8 mouse cellular contexts compared by ENCODE assay signal in genomic region chr19:25237492-25238040, GRCm38 (mm10). TPM values are rescaled to one million over a fixed set of nuclear protein-coding genes. Genes with fewer than 3 reads are reported as not detected.
A peak's percentile ranks its signal among the peaks of the same experiment; 100 is the strongest.
DNase-seq lines count a peak whose midpoint lies in the region; ATAC-seq lines count a peak whose summit lies in the region.

No protein-coding gene starts in this region.

- peak overlapping the region; percentile 64 for H3K4me3 ChIP-seq in forebrain, embryonic 14.5 days (ENCODE audit: low read depth, low read length)
- peak overlapping the region; percentile 78 for H3K4me3 ChIP-seq in lung, embryonic 16.5 days (ENCODE audit: low read length)

- peak; percentile 2 for DNase-seq in thymus, postnatal 25 days
- no peak for DNase-seq in thymus, postnatal 14 days
- DNase-seq in forebrain, embryonic 14.5 days (ENCODE audit: low spot score) = peak; percentile 37
- DNase-seq in heart, postnatal 4 days = peak; percentile 80
- DNase-seq in layer of hippocampus, adult 9-11 months = peak; percentile 6
- peak; percentile 58 for DNase-seq in retina, postnatal 1 day
- no peak for DNase-seq in MN1 (ENCODE audit: low spot score)

- peak; percentile 18; the same call in 1 of the 2 replicates for ATAC-seq in forebrain, embryonic 14.5 days
- ATAC-seq in lung, embryonic 16.5 days (ENCODE audit: low read depth) = peak; percentile 49; the same call in 1 of the 2 replicates

- H3K9ac ChIP-seq in forebrain, embryonic 14.5 days (ENCODE audit: low read length) = peak overlapping the region; percentile 63
- H3K9ac ChIP-seq in lung, embryonic 16.5 days (ENCODE audit: low read length) = peak overlapping the region; percentile 71

- peaks cover 15% of the 10 kb centered on the region; the same call in 1 of the 2 replicates for H3K27me3 ChIP-seq in forebrain, embryonic 14.5 days (replicated peaks; ENCODE audit: control insufficient read depth, insufficient read depth, low read length)
- H3K27me3 ChIP-seq in lung, embryonic 16.5 days (ENCODE audit: control insufficient read depth, insufficient read depth, low read depth, low read length) = peaks cover 17% of the 10 kb centered on the region

- no peaks in the 10 kb centered on the region for H3K9me3 ChIP-seq in forebrain, embryonic 14.5 days (replicated peaks; ENCODE audit: control insufficient read depth, low read length)
- H3K9me3 ChIP-seq in lung, embryonic 16.5 days (ENCODE audit: control insufficient read depth, low read length) = no peaks in the 10 kb centered on the region

- WGBS in forebrain, embryonic 14.5 days = under 1% methylated on average over 35 of the region's 35 CpGs
- WGBS in lung, embryonic 16.5 days = 1% methylated on average over 35 of the region's 35 CpGs

- H3K36me3 ChIP-seq in forebrain, embryonic 14.5 days (ENCODE audit: control insufficient read depth, insufficient read depth, low read length) = no peaks in the 10 kb centered on the region
- H3K36me3 ChIP-seq in lung, embryonic 16.5 days (ENCODE audit: control insufficient read depth, insufficient read depth, low read length) = no peaks in the 10 kb centered on the region

- peaks cover 2% of the 10 kb centered on the region; the same call in 1 of the 2 replicates for H3K4me1 ChIP-seq in forebrain, embryonic 14.5 days (ENCODE audit: control insufficient read depth, insufficient read depth, low read length)
- H3K4me1 ChIP-seq in lung, embryonic 16.5 days (replicated peaks; ENCODE audit: control insufficient read depth, insufficient read depth, low read length) = 0 out of 2 replicates have a peak, but pooled peaks cover 5% of the 10 kb centered on the region

- no peak overlapping the region for H3K27ac ChIP-seq in forebrain, embryonic 14.5 days (ENCODE audit: low read depth, low read length)
- H3K27ac ChIP-seq in lung, embryonic 16.5 days (ENCODE audit: low read length) = 0 out of 2 replicates have a peak overlapping the region, but pooled peaks have one; percentile 8

- H3K4me2 ChIP-seq in forebrain, embryonic 14.5 days (ENCODE audit: low read length) = peak overlapping the region; percentile 90
- peak overlapping the region; percentile 82 for H3K4me2 ChIP-seq in lung, embryonic 16.5 days (ENCODE audit: low read depth, low read length)

RNA-seq across cellular contexts. Expression of gene Kank1, which starts 0.8 kb away (rescaled TPM):
- polyA plus RNA-seq in forebrain, embryonic 14.5 days (2014; fragmentation: Nextera tagmentation; extraction: Ambion mirVana) = 2.4 and 2.8 TPM in 2 replicates
- 10 to 100 TPM; 50.3 to 50.6 TPM for total RNA-seq in heart, postnatal 4 days (2021)
- 19.9 and 23.1 TPM in 2 replicates for polyA plus RNA-seq in lung, embryonic 16.5 days (2015; fragmentation: Nextera tagmentation; extraction: Ambion mirVana)

Comparison
In these comparisons a context has a peak if more than half of its experiments do, and no peak if none do; other contexts are left out.
1. DNase-seq: peak in thymus, postnatal 25 days (single experiment), forebrain, embryonic 14.5 days (single experiment), heart, postnatal 4 days (single experiment), layer of hippocampus, adult 9-11 months (single experiment) and retina, postnatal 1 day (single experiment); none in thymus, postnatal 14 days (single experiment) and MN1 (single experiment).